Mouse (Mus musculus): ENCODE results near the gene Myb.
A peak's percentile ranks its signal among the peaks of the same experiment; 100 is the strongest.
"Not testable (repeated sequence)": the region's sequence is repeated elsewhere in the genome, so short reads cannot be mapped to it uniquely, and the experiment has no call there.

The Myb gene

DNA sequence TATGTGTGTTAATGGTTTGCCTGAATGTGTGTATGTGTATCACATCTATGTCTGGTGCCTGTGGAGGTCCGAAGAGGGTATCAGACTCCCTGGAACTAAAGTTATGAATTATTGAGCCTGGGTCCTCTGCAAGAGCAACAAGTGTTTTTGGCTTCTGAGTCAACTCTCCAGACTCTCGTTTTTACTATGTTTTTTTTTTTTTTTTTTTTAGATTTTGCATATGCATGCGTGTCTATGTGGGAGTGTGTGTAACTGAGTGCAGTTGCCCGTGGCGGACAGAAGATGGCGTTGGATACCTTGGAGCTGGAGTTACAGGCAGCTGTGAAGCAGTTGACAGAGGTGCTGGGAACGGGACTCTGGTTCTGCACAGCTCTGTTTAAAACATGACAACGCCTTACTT, 7.7 kb upstream of the Myb start:
- DNase-seq (ENCODE audit: low read depth, low spot score): no peak

DNA sequence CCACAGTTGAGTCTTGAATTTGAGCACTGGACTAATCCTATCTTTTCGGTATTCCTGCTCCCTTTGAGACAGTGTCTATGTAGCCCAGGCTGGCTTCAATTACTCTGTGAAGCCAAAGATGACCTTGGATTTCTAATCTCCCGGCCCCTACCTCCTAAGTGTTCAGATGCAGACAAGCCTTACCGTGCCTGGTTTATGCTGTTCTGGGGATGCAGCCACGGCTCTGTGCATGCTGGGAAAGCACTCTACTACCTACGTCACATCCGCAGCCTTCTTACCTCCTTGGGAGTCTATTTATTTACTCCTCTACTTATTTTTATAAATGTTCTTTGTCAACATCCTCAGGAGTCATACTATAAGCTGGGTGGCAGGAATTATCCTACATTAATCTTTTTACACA, 7.1 kb upstream of the Myb start:
- DNase-seq (ENCODE audit: low read depth, low spot score): no peak

DNA sequence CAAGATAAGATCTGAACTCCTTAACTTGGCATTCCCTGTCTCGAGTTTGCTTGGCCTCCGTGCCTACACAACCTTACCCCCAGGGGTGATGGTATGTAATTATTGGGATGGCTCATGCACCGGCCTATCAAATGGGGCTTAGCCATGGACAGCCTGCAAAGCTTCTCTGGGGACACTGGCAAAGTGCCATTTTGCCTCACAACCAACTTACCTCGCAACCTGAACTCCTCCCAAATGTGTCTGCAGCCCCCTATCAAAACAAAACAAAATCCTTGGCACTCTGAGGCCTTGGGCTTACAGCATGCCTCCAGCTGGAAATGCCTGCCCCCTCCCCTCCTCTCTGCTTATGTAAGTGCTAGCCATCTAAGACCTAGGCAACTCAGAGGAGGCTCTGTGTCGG, 6.4 kb upstream of the Myb start:
- no peak for DNase-seq (ENCODE audit: low read depth, low spot score)

DNA sequence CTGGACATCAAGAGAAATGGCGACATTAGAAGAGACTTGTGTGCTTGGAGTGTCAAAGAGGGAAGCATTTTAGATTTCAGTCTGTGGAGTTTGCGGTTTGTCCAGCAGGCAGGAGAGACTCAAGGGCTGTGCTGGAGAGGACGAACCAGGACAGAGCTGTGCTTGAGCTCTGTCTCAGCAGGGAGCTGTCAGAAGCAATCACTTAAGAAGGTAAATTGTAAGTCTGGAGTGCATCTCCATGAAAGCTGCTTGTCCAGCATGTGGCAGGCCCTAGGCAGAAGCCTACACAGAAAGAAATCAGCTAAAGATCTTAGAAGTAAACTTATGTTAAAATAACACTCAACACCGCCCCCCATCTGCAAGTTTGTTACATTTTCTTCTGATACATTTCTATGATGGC, 4.6 kb upstream of the Myb start:
- DNase-seq (ENCODE audit: low read depth, low spot score): no peak

DNA sequence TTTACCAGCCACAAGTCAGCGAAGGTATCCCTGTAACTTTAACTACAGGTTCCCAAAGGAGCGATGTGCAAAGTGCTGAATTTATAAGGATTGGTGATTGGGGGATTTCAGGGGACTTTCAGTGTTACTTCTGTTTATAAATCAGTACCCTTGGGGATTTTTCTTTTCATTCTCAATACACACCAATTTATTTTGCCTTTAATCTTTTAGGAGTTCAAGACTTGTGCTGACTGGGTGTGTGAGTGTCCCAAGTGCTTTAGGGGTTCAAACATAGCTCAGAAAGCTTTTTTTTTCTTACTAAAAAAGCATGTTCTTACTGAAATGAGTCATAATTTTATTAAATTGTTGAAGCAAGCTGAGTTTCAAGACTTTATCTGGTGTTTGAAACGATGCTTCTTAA, 1.3 kb upstream of the Myb start:
- no peak for DNase-seq (ENCODE audit: low read depth, low spot score)

DNA sequence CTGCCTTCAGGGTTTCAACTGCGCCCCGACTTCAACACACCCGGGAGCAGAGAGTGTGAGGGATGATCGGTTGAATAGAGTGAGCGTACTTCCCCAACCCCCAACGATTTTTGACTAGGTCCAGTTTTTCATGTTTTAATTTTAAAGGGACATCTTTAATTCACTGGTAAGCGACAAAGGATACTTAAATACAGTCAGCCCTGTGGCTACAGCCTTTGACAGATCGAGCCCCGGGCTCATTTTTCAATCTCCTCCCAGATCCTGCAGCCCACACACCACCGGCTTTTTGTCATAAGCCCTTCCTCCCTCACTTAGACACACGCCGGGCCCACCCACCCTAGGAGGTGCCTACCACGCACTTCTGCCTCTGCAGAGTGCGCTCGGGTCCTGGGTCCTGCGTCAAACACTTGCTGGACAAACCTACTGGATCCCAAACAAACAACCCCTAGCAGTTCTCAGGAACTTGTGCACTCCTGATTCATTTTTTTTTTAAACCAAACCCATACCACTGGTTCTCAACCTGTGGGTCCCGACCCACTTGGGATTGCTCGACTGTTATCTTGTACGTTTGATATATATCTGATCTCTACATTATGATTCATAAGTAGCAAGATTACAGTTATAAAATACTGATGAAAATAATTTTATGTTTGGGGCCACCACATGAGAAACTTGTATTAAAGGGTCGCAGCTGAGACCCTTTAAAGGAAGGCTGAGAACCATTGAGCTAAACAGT, 743 bp upstream of the Myb start:
- DNase-seq (ENCODE audit: low read depth, low spot score): peak; percentile 39

DNA sequence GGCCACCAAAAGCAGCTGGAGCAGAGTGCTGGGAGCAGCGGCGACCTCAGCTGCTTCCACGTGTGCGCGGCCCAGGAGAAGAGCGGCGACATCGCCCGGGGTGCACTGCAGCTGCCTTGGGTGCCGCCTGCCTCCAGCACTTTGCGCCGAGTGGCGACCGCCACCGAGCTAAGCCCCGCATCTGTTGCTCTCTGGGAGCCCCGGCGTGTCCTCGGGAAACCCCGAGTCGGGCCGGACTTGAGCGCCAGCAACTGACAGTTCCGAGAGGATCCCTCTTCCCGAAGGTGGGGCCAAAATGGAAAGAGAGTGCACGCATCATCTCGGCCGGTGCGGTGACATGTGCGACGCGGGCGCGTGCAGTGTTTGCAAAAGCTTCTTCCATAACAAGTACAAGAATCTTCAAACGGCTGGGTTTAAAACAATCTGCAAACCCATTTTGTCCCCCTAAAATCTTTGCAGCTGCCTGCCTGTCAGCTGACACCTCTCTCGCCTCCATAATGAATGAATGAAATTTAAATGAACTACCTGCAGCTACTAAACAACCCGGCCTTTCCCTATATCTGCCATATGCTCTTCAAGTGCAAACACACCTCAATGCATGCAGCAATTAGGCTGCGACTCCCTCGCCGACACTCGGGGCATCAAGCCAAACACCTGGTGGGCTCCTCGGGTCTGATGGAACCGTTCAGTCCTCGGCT, 938 bp downstream of the Myb start:
- peak; percentile 51 for DNase-seq (ENCODE audit: low read depth, low spot score)

DNA sequence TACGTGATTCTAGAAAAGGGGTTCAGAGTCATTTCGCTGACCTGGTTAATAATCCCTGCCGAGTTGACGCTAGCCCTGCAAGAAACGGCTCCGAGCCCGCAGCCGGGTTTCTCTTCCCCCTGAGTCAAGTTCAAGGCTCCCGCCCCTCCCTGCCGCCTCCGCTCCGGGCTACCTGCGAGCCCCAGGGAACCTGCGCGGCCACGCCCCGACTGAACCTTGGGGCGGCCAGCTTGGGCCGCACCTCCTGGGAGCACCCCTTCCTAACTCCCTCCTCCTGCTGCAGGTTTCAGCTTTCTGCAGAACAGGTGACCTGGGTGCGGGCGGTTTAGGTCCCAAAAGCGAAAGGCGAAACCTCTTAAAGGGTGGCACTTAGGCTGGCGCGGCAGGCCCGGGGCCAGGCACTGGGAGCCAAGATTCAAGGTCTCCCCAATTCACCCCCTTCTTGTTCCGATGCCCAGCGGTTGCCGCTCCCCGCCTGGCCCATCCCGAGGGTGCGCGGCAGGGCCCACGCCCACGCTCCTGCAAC, 1.8 kb downstream of the Myb start:
- peak; percentile 42 for DNase-seq (ENCODE audit: low read depth, low spot score)

DNA sequence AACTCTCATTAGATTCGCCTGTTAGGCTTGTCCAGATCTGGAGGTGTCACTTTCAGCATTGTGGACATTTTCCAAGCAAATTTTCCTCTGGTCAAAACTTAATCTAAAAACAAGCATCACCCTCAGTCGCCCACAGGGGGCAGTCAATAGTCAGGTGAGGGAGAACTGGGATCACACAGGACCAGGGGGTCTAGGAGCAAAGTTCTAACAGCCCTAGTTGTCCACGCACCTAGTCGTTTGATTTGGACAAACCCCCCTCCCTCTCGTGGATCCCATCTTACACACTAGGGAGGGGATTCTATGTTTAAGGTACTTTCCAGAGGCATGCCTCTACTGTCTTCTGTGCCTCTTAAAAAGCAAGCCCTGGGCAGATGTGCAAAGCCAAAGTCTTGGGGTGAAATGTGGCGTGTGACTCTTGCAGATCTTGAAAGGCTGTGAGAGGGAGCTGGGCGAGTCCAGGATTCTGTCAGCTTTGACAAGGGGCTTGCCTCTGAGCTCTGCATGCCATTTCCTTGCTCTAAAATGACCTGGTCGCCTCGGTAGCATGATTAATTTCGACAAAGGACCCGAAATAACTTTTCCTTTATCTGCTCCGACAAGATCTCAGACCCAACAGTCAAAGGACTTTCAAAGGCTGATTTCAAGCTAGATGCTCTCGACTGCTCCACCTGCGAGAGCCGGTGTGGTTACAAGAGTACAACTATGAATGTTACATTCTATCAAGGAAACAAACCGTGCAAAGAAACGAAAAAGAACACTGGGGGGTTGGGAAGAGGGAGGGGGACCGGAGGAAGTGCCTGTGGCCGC, 2.5 kb downstream of the Myb start:
- peak; percentile 69 for DNase-seq (ENCODE audit: low read depth, low spot score)

DNA sequence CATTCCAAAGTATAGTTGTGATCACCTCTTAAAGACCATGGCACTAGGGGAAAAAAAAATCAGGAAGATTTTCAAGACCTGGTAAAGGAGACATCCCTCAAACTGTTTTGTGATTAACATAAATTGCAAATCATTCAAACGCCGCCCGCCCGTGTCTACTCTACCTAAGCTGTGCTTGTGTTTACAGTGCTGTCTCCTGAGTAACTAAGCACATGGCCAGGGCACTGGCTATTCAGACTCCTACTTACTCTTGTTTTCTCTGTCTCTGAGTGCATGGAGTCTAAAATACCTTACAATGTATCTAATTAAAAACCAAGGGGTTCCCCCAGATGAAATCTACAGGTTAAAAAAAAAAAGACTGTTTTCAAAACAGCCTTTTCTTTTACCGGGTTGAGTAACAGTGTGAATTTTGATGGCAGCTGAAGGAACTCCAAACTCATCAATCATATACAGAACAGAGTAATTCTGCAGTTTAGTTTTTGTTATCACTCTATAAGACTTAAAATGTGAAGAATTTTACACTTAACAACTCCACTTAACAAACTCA, 3.8 kb downstream of the Myb start:
- no peak for DNase-seq (ENCODE audit: low read depth, low spot score)

DNA sequence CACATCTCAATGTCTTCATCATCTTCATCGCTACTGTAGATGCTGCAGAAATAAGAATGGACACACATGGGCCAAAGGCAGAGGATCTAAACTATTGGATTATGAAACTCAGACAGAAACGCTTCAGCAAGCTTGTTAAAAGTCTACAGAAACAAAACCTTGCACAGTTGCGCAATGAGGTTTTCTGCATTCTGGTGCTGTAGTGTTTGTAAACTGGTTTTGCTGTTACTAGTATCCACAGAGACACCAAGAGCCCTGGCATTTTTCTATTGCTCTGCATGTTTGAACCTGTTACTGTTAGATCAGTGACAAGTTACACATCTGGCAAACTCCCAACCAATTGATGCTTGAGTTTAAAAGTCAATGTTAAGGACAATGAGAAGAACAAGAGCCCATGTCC, 4.4 kb downstream of the Myb start:
- DNase-seq (ENCODE audit: low read depth, low spot score): no peak

DNA sequence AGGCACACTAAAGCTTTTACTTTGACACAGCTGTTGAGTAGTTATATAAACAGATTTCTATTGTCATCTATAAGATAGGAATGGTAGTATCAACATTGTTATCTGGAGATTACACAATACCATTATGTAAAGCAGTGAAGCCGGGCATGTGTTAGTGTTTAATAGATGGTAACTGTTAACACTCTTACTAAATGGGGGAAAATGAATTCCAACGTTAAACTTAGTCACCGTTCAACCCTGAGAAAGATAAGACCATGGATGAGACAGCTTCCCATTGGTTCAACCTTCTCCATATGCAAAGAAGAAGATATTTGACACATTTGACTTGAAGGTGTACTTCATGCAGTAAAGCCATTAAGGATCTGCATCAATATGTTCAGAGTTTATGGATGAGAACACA, 5.9 kb downstream of the Myb start:
- no peak for DNase-seq (ENCODE audit: low read depth, low spot score)

DNA sequence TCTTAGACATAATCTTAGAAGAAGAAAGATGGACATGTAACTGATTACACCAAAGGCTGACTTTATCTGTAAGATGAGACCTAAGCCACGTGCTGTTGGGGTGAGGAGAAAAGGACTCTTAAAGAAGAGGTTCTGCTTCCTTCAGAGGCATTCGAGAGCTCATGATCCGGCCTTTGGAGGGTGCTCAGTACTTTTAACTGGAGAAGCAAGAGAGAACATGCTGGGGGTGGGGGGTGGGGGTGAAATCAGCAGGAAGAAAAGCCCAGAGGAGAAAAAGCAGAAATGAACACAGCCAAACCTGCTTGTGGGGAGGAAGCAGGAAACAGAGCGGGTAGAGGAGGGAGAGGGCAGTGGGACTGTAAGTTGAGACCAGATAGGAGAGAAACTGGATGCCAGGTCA, 7.4 kb downstream of the Myb start:
- no peak for DNase-seq (ENCODE audit: low read depth, low spot score)

DNA sequence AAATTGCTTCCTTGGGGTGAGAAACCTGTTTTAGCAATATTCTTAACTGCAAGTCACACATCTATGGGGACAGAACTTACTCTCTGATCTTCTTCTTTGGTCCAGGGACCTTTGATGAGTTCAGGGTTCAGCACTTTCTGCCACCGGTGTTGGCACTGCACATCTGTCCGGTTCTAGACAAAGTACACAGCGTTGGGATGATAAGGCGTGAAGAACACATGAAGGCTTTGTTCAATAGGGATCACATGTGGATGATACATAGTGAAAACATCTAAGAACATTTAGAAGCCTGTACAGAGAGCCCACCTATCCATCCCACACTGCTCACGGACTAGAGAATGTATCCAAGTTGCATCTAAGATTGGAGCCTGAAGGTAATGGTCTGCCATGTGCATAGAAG, 8.0 kb downstream of the Myb start:
- DNase-seq (ENCODE audit: low read depth, low spot score): no peak

DNA sequence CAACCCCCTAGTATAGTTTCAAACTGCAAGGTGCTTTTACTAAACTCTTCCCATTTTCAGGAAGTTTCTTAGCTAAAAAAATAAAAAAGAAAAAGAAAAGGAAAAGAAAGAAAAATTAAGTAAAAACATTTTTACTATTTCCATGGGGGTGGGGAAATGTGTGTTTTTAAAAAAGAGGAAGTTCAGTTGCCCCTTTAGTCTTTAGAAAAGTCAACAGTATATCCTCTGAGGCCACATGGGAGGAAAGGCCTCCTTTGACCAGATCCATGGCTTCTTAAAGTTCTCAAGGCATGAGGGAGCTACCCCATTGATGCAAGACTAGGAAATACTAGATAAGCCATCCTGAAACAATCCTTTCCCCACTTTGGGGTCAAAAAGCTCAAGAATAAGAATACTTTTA, 9.5 kb downstream of the Myb start:
- DNase-seq (ENCODE audit: low read depth, low spot score): no peak

DNA sequence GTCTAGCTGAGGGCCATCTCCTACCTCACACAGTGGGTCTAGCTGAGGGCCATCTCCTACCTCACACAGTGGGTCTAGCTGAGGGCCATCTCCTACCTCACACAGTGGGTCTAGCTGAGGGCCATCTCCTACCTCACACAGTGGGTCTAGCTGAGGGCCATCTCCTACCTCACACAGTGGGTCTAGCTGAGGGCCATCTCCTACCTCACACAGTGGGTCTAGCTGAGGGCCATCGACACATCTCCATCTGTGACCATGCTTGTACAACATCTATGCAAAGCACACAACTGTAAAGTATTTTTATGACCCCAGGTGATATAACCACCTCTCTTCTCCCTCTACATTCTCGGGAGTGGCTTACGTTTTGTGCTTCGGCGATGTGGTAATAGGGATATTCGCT, 10.8 kb downstream of the Myb start:
- DNase-seq (ENCODE audit: low read depth, low spot score): not testable (repeated sequence)

DNA sequence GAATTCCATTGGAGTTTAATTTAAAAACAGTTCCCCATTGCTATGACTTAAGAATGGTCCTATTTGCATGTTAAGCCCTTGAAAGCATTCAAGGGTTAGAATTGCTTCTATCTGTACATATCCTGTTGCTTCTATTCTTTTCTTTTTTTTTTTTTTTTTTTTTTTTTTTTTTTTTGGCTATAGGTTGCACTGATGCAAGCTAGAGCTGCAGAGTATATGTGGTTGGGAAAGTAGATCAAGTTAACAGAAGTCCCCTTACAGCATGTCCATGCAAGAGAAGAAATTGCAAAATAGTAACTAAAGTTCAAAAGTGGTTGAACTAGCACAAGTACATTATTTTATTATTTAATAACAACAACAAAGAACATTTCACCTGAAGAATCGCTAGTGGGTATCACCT, 14.1 kb downstream of the Myb start:
- no peak for DNase-seq (ENCODE audit: low read depth, low spot score)

DNA sequence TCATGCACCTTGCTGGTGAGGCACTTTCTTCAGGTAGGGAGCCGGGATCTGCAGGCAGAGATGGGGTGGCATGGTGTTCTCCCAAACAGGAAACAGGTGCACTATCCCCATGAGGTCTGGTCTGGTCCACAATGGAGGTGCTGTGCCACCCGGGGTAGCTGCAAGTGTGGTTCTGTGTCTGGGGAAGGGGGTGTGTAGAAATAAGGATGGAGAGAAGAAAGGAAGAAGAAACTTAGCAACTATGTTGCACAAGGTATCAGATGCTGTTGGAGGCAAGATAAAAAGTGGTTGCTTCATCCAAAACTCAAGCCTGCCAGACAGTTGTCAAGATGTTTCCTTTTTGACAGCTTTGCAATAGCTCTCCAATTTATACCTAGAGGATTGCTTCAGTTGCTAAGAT, 14.5 kb downstream of the Myb start:
- no peak for DNase-seq (ENCODE audit: low read depth, low spot score)

DNA sequence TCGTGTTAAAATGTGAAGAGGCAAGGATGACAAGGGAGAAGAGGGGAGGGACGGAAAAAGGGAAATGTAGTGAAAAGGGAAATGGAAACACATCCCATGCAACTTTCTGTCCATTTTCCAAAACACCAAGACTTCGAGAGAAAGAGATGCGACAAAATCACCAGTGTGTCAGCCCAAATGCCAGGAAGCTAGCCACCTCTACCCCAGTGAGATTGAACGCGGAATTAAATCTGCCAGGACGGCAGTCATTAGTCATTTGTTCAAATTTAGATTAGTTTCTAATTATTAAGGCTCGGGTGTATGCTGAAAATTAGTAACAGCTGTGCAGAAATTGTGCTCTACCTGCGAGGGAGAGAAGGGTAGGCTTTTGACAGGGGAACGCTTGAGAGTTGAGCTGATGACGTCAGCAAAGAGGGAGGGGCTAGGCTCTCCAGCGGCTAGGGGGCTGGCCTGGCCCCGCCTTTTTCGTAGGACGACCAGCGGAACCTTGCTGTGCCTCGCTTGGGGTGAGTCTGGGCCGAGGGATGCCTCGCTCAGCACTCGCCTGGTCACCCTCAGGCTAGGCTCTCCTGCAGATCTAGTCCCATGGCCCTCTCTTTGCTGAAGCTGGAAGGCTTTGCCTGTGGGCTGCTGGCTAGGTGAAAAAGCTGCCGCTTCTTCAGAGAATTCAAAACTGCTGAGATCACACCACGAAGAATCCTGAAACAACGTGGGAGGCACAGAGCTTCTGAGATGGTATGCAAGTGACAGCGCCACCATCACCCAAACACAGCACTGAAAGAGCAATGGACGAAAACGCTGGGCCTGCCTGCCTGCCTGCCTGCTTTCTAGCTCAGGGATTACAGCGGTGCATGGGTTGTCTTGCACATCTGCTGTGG, 15.9 kb downstream of the Myb start:
- DNase-seq (ENCODE audit: low read depth, low spot score): peak; percentile 87

DNA sequence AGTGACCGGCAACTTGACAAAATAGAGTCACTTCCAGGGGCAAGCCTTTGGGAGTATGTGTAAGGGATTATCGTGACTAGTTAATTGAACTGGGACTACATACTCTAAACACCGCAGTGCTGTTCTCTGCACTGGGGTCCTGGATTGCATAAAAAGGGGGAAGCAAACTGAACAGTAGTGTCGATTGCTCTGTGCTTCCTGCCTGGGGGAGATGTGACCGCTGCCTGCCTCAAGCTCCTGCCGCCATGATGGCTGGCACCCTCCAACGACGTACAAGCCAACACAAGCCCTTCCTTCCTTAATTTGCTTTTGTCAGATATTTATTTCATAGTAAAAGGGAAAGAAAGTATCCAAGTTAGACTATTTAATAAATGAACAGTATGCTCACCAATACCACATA, 25.5 kb downstream of the Myb start:
- no peak for DNase-seq (ENCODE audit: low read depth, low spot score)

DNA sequence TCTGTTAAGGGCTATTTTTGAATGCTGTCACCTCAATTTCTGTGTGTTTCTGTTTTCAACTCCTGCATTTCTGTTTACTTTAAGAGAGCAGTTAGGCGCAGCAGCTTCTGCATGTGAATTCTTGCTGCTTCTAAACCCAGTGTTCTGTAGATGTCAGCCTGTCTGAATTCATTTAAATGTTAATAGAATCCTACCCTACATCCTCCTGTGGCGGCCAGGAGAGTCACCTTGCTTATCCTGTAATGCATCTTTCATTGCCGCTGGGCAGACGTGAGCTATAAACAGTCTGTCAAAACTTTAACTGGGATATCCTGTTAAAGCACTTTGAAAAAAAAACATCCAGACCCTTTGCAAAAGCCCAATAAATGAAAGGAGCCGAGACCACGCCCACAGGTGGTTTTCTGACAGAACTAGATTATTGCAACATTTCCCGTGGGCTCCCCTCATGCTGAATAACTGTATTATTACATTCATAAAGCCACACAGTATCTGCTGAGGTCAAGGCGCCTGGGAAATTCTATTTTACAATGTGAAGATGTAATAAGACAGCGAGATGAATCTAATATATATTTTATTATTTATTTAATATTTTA, 29.8 kb downstream of the Myb start:
- peak; percentile 68 for DNase-seq (ENCODE audit: low read depth, low spot score)

All from ES-CJ7 (cell line).